In the genomic region with DNA sequence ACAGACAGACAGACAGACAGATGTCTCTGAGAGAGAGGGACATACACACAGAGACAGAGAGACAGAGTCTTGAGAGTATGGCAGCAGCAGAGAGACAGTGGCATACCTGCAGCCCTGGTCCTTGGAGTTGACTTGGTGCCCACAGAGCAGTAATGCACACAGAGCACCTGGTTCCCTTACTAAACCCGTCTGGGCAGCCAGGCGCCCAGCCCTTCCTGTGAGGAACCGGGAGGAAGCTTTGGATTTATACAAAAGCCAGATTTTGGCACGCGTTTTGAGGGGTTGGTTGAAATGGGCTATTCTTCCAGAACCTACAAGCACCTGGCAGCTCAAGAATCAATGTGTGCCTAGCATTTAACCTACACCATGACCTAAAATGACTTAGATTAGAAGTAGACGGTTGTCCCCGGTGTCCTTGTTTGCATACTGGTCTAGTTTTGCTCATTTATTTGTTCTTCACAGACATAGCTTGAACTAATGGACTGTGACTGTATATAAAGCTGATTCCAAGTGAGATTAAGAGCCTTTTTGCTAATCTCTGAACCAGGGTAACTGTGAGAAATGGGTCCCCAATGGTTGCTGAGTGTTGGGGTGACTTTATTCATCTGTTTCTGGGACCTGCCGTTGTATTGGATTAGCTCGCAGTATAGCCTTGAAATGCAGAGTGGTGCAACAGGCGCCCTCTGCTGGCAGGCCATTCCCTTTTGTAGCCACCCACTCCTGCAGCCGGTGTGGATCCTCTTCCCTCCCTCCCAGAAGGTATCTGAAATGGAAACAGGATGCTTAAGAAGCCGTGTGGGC, we compare ENCODE assay signal across 8 mouse cellular contexts.
DNase-seq lines count a peak whose midpoint lies in the region; ATAC-seq and TF ChIP-seq lines count a peak whose summit lies in the region.

No protein-coding gene starts in this region.

- H3K4me3 ChIP-seq in hindbrain, embryonic 13.5 days: no peak overlapping the region

- no peak for ATAC-seq in Patski
- peak; percentile 66; the same call in 1 of the 2 replicates for ATAC-seq in hindbrain, embryonic 13.5 days (ENCODE audit: low FRiP score)

- H3K9ac ChIP-seq in hindbrain, embryonic 13.5 days: no peak overlapping the region

- peak; percentile 88 for TF ChIP-seq CTCF in Patski (IDR thresholded peaks at IDR 0.05)

- H3K4me2 ChIP-seq in hindbrain, embryonic 13.5 days: no peak overlapping the region

- POLR2A ChIA-PET in Patski (lab: Charles Lee): interaction anchor here (1.1 to 1.2 kb wide), 2 partner anchors 11 to 214 kb away, joined by 3 to 5 read pairs; no protein-coding TSS in a partner anchor

- no peaks in the 10 kb centered on the region for H3K9me3 ChIP-seq in hindbrain, embryonic 13.5 days

- 48% methylated on average over 12 of the region's 12 CpGs for WGBS in hindbrain, embryonic 13.5 days

- DNase-seq in Patski (ENCODE audit: low read depth, low spot score): no peak
- peak; percentile 74 for DNase-seq in cerebellum, adult 9-10 months
- peak; percentile 70 to 87 for DNase-seq in frontal cortex, postnatal 14 days (ENCODE audit: low spot score in 2 of 2)
- DNase-seq in layer of hippocampus, postnatal 14 days (ENCODE audit: low spot score in 2 of 2): peak; percentile 88 to 92
- DNase-seq in lung, postnatal 4 days: peak; percentile 80 to 88
- DNase-seq in right cerebral cortex, adult 18-20 months: peak; percentile 89
- DNase-seq in urinary bladder, adult 18-20 months (ENCODE audit: low spot score in 2 of 2): peak; percentile 51 to 73

- peaks cover 28% of the 10 kb centered on the region for H3K4me1 ChIP-seq in hindbrain, embryonic 13.5 days (replicated peaks)

- CTCF ChIA-PET in Patski (lab: Charles Lee): interaction anchor here (0.7 to 4.3 kb wide), 14 partner anchors 8 to 566 kb away, joined by 3 to 35 read pairs (median 4); no protein-coding TSS in a partner anchor

- in situ Hi-C loops in Patski (cut with MboI; ENCODE audit: low pct_unique_long_range_greater_than_20kb): no loop called here

- H3K27ac ChIP-seq in hindbrain, embryonic 13.5 days: no peak overlapping the region

- no peaks in the 10 kb centered on the region for H3K27me3 ChIP-seq in Patski
- H3K27me3 ChIP-seq in hindbrain, embryonic 13.5 days: 0 out of 2 replicates have a peak, but pooled peaks cover 3% of the 10 kb centered on the region

- no peaks in the 10 kb centered on the region for H3K36me3 ChIP-seq in hindbrain, embryonic 13.5 days
